Mouse (Mus musculus): ENCODE measurements around the gene Tgfb1.
A peak's percentile ranks its signal among the peaks of the same experiment; 100 is the strongest.

Tgfb1 gene

DNA sequence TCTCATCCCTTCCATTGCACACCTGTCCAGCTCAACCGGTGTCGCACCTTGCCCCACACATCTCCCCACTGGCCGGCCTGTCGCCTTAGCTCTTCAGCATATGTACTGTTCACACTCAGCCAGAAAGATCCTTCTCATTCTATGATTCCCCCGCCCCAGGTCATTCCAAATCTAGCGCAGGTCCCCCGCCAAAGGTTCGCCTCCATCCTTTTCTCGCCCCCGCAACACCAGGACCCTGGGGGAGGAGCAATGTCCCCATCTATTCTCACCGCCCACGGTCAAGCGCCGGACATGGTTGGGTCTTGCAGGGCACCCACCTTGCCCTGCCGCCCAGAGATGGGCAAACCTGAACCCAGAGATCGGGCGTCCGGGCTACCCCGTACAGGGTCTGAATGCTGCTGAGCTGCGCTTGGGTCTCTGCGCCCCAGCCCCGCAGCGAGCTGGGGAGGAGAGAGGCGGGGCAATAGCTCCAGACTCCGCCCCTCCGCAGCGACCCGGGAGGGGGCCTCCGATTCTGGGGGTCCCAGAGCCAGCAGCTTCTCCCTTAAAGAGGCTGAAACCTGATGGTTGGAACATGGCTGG, 12.0 kb upstream of the Tgfb1 start, which contains the start of gene Tmem91:
Tmem91 (minus strand) TSS at position 448 of the 582 bp plus-strand sequence.
- DNase-seq (ENCODE audit: inconsistent age in 2 of 2, low spot score in 1 of 2): no peak

DNA sequence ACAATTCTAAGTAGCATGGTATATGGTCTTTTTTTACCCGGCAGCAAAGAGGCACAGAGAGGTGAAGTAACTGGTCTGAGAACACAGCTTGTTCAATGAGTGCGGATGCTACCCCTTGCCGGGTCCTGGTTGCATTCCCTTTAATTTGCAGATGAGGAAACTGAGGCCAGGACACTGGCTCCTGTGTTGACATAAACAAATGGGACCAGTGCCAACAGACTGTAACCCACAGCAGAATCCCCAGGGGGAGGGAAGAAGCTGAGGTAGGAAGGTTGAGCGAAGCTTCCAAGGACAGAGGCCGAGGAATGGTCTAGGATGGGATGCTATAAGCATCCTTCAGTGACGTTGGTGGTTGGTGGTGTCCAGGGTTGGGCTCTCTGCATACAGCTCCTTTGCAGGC, 11.4 kb upstream of the Tgfb1 start:
- DNase-seq (ENCODE audit: inconsistent age in 2 of 2, low spot score in 1 of 2): no peak

DNA sequence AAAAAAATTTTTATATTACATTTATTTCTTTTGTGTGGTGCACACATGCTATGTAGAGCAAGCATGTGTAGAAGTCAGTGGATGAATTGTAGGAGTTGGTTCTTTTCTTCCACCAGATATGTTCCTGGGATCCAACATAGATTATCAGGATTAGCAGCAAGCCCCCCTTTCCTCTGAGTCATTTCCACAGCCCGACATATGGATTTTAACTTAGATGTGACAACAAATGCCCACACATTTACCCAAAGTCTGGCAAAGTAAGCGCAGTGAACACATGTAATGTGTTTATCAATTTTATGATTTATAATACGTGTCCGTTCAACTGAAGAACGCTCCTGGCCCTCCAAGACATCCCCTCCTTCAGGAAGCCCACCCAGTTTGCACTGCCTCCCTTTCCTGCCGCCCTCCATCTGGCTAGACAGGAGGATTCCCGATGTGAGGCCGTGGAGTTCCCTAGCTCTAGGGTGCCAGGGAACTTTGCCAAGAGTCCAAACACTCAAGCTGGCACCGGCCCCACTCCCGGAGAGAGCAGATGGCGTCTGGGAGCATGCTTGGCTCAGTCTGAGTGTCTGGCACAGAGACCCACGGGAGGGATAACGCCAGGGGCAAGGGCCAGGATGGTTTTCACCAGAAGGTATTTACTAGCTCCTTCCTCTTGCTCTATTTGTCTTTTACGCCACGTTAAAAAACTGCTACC, 10.6 kb upstream of the Tgfb1 start:
- DNase-seq (ENCODE audit: inconsistent age in 2 of 2, low spot score in 1 of 2): peak; percentile 71 to 87

DNA sequence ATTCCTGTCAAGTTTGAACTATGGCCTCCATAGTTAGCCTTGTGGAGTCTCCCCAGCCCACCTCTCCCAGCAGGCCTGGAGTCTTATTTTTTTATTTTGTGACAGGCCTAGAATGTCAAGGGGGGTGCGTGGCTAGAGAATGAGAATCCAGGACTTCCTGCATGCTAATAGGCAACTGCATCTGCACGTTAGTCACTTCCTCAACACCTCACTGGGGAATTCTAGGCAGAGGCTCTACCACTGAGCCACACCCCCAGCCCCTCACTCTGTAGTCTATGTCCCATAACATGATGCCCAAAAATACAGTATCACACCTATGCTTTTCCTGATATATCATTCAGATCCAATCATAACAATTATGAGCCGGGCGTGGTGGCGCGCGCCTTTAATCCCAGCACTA, 9.8 kb upstream of the Tgfb1 start:
- no peak for DNase-seq (ENCODE audit: inconsistent age in 2 of 2, low spot score in 1 of 2)

DNA sequence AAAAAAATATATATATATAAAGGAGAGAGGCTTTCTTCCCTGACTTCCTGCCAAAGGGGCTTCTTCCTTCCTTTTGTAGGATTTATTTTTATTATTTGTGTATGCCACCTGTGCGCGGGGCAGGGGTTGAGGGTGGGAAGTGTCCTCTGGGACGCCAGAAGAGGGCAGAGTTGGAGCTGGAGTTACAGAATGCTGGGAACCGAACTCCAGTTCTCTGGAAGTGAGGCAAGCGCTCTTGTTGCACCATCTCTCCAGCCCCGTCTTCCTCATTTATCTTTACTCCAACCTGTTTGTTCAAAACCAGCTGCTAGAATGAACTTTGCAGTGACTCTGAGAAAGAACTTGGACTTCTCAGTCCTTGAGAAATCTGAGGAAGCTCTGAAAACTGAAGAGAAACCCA, 6.8 kb upstream of the Tgfb1 start:
- no peak for DNase-seq (ENCODE audit: inconsistent age in 2 of 2, low spot score in 1 of 2)

DNA sequence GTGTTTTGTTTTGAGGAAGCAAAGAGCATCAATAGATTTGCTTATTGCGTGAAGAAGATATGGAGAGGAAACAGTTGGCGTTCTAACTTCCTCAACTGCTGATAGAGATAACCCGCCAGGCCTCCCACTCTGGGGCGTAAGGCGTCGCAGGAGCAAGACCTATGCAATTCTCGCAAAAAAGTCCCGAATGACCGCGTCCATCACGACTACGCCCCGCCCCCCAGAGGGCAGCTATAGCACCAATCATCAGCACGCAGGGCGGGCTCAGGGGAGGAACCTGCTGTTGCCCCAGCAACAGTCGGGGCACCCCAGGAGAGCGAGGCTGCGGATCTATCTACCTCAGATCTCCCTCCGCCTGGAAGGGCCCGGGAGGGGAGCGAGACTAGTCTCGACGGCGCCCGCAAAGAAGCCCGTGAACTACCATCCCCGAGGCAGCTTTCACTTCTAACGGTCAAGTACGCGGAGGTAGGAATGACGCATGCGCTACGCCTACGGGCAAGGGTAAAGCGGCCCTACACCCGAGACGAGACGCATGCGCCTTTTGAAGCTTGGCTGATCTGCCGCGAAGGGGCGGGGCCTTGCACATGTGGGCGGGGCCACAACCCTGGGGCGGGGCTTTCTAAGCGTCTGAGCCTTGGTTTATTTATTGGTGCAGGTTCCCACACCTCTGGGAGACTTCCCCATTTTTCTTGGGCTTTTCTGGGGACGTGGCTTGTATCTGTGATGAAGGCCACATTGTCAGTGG, 6.1 kb upstream of the Tgfb1 start, which contains the start of gene B9d2:
B9d2 (plus strand) TSS at position 267 of the 745 bp plus-strand sequence.
- peak; percentile 97 to 100 for DNase-seq (ENCODE audit: inconsistent age in 2 of 2, low spot score in 1 of 2)

DNA sequence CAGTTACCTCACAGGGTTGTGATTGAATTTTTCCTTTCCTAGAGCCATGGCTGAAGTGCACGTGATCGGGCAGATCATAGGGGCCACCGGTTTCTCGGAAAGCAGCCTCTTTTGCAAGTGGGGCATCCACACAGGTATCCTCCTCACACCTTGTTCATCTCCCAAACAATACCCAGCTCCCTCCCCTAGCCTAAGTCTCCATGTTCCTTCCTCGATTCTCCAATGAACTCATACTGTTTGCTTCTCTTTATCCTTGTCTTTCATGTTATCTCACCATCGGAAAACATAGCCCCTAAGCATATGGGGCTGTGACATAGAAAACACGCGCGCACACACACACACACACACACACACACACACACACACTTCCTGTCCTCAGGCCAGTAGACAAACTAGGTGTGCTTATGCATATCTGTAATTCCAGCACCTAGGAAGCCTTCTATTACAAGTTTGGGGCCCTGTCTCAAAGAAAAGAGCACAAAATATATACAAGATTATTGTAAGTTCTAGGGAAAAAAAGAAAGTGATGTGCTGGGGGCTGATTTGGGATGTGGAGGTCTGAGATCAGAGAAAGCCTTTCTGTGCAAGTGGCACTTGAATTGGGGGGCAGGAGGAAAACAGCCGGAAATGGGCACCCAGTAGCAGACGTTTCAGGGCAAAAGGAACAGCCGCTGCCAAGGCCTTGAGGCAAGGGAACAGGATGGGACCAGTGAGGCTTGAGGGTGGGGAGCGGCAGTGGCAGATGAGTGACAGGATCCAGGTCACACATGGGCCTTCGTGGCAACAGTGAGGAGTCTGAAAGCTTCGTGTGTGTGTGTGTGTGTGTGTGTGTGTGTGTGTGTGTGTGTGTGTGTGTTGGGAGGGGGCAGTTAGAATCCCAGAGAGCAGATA, 5.2 kb upstream of the Tgfb1 start:
- peak in 1 of 2 experiments; percentile 53 for DNase-seq (ENCODE audit: inconsistent age in 2 of 2, low spot score in 1 of 2)

DNA sequence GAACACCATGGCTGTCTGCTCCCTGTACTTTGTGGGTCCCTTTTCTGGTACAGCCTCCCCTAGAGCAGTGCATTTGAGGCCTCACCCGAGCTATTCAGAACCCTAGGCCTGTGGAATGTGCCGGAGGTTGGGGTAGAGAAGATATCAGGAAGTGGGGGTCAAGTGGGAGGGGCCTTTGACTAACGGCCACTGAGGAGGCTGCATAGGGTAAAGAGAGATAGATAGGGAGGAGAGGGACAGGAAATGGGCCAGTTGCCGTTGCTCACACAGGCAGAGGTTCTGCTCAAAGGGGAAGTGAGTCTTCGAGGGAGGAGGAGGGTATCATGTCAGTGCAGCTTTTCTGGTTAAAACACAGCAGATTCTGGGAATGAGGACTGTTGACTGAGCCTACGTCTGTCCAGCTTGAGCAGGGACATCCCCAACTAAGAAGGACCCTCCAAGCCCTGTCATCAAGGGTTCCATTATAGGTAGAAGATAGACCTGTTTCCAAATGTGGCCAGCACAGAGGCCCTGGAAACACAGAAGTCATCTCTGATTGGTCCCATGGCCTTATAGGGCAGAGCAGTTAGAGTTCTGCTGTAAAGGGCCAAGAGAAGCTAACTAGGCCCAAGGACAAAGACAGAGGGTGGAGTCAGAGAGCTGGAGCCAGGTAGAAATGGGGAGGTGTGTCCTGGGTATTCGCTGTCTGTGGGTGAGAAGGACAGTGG, 3.2 kb upstream of the Tgfb1 start:
- DNase-seq (ENCODE audit: inconsistent age in 2 of 2, low spot score in 1 of 2): no peak

DNA sequence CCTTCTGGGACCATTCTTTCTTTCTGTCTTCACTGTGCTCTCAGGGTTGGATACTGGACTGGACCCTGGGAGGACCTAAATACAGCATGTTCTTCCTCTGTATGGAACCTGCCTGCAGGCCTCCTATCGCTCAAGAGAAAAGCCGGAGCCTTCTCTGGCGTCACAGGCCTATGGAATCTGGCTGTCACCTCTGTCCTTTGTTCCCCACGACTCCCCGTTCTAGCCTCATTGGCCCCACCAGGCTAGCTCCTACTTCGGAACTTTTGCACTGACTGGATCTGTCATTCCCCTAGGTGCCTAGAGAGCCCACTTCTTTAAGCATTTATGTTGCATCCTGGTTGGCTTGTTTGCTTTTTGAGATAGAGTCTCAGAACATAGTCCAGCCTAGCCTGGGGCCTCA, 2.1 kb upstream of the Tgfb1 start:
- no peak for DNase-seq (ENCODE audit: inconsistent age in 2 of 2, low spot score in 1 of 2)

DNA sequence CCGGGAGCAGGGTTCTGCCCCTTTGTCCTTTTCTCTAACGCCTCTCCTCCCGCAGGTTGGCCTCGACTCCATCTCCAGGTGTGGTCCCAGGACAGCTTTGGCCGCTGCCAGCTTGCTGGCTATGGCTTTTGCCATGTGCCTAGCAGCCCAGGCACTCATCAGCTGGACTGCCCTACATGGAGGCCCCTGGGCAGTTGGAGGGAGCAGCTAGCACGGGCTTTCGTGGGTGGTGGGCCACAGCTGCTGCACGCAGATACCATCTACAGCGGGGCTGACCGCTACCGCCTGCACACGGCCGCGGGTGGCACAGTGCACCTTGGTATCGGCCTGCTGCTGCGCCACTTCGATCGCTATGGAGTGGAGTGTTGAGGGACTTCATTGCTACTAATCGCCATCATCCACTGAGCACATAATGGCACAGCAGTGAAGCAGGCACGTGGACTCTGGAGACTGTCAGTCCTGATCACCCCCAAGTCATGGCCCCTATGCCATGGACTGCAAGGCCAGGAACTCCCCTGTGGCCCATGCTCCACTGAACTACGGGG, 804 bp upstream of the Tgfb1 start:
- peak in 1 of 2 experiments; percentile 38 for DNase-seq (ENCODE audit: inconsistent age in 2 of 2, low spot score in 1 of 2)

DNA sequence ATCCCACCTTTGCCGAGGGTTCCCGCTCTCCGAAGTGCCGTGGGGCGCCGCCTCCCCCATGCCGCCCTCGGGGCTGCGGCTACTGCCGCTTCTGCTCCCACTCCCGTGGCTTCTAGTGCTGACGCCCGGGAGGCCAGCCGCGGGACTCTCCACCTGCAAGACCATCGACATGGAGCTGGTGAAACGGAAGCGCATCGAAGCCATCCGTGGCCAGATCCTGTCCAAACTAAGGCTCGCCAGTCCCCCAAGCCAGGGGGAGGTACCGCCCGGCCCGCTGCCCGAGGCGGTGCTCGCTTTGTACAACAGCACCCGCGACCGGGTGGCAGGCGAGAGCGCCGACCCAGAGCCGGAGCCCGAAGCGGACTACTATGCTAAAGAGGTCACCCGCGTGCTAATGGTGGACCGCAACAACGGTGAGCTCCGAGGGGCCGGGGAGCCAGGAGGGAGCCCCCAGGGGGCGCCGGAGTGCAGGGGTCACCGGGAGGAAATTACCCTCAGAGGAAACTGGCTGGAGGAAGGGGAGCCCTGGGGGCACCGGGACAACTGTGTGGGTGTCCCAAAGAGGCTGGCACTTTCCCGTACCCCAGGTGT, 1.1 kb downstream of the Tgfb1 start:
- DNase-seq (ENCODE audit: inconsistent age in 2 of 2, low spot score in 1 of 2): peak; percentile 65 to 83

DNA sequence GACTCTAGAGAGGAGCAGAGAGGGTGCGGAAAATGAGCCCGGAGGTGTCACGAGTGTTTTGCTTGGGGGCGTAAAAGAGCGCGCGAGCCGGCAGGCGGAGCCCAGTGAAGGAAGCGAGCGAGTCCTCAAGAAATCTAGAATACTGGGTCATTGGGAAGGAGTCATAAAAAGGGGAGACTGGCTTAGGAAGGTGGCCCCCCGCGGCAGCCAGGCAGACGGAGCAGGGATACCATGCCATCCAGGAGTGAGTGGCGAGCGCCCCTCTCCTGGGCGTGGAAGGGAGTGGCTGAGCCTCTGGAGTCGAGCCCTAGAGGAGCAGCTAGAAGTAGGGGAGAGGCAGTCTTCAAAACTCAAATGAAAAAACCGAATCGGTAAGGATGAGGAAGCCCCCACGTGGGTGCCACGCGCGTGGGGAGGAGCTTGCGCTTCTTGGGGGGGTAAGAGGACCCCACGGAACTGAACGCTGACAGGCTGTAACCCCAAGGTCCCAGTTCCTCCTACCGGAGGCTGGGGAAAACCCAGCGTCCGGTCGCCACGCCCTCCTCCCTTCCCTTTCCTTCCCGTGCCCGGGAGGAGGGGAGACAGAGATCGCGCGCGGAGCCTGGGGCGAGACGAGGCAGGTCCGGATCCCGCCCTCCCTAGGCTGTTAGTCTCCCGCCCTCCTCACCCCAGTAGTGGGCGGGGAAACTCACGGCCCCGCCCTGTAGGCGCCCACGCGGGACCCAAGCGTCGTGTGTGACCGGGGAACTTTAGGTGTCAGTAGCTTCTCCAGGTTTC, 2.2 kb downstream of the Tgfb1 start:
- peak; percentile 85 to 91 for DNase-seq (ENCODE audit: inconsistent age in 2 of 2, low spot score in 1 of 2)

DNA sequence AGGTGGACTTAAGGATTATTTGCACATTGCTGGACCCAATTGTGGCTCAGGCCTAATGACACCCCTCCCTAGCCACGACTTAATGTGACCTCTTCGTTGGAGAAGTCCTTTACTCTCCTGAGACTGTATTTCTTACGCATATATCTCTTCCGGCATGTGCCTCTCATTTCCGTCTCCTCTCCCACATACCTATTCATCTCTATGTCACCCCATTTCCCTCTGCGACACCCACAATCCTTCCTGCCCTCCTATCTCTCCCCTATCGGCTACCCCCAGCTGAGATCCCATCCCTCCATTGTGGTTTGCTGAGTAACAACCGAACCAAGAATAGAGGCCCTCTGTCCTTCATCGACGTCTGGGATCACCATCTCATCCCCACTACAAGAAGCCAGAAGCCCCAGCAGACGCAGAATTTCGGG, 2.8 kb downstream of the Tgfb1 start:
- no peak for DNase-seq (ENCODE audit: inconsistent age in 2 of 2, low spot score in 1 of 2)

DNA sequence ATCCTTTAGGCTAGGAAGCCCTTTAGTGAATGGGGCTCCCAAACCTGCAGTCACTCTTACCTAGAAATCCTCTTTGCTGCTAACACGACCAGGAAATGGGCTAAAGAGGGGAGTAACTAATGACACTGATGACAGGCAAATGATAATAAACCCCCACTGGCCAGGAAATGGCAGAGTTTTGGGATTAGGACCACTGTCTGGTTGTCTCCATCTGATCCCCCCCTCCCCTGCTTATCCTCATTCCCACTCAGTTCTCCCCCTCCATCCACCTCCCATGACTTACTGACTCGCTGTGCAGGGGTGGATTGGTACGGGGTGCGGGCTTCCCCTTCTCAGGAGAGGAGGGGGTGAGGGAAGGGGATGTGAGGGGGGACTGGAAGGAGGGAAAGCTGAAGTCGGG, 3.2 kb downstream of the Tgfb1 start:
- DNase-seq (ENCODE audit: inconsistent age in 2 of 2, low spot score in 1 of 2): no peak

DNA sequence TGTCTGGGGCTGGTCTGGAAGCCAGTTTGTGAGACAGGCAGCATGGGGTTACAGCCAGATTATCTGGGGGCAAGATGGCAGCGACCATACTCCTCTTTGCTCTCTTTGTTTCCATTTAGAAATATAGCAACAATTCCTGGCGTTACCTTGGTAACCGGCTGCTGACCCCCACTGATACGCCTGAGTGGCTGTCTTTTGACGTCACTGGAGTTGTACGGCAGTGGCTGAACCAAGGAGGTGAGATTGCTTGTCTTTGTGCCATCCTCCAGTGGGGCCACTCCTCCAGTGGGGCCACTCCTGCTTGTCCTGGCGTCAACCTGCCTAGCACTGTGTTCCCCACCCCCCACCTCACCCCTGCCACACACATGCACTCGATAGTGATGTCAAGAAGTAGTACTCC, 7.3 kb downstream of the Tgfb1 start:
- no peak for DNase-seq (ENCODE audit: inconsistent age in 2 of 2, low spot score in 1 of 2)

DNA sequence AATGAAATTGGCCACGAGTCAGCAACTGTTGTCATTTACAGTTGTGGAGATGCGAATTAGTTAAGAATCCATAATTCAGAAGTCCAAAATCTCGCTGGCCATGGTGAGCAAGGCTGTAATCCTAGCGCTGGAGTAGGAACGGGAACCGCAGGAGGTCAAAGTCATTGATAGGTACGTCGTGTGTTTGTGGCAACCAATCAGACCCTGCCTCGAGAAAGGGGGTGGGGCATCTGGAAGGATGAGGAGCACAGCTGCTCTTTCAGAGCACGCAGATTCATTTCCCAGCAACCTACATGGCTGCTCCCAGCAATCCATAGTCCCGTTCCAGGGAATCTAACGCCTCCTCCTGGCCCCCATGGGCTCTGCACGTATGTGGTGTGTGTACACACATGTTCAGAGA, 13.0 kb downstream of the Tgfb1 start:
- no peak for DNase-seq (ENCODE audit: inconsistent age in 2 of 2, low spot score in 1 of 2)

DNA sequence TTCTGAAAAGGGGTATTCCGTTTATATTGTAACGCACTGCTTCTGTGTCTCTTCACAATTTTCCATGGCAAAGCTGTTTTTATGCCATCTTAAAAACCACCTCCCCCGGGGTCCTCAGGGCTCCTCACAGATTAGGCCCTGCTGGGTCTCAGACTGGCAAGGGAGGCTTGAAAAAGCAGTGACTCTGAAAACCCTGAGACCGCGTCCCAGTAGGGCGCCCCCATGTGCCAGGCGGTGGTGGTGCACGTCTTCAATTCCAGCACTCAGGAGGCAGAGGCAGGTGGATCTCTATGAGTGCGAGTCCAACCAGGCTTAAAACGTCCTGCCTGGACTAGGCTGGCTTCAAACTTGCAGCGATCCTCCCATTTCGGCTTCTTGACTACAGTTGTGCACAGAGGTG, 13.9 kb downstream of the Tgfb1 start:
- DNase-seq (ENCODE audit: inconsistent age in 2 of 2, low spot score in 1 of 2): no peak

DNA sequence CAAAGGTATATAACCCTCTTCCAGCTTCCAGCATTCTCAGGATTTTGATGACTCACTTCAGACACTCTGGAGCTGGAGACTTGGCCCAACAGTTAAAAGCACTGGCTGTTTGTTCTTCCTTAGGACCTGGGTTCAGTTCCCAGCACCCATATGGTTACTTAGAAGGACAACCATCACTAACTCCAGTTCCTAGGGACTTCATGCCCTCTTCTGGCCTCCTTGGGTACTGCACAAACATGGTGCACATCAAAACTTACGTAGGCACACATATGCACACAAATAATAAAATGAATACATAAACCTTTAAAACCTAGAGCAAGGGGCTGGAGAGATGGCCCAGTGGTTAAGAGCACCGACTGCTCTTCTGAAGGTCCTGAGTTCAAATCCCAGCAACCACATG, 15.5 kb downstream of the Tgfb1 start:
- no peak for DNase-seq (ENCODE audit: inconsistent age in 2 of 2, low spot score in 1 of 2)

All from adrenal gland, adult (tissue).